Mouse (Mus musculus) neural tube, embryonic 13.5 days (tissue): Measurements from ENCODE around the gene Usp22. TPM values are rescaled to one million over a fixed set of nuclear protein-coding genes. Genes with fewer than 3 reads are reported as not detected.
"Not testable (repeated sequence)": the region's sequence is repeated elsewhere in the genome, so short reads cannot be mapped to it uniquely, and the experiment has no call there.

Experiments
- ATAC-seq: fragments of 200-750 bp; cut with Nextera tagmentation; 2 replicates; pipeline ENCODE4 v1.8.0; 2017; ENCODE audit warnings: low read depth, mild to moderate bottlenecking, moderate TSS enrichment, moderate library complexity
- H3K27ac ChIP-seq: fragments of 300-500 bp; sonication (generic); replicated peaks from 2 replicates; pipeline ENCODE4 v1.5.1; 2015; ENCODE audit warnings: moderate library complexity, mild to moderate bottlenecking, inconsistent platforms
- H3K27me3 ChIP-seq: fragments of 300-500 bp; sonication (generic); 2 replicates; pipeline ENCODE4 v1.6.1; 2015; ENCODE audit warnings: mild to moderate bottlenecking, inconsistent platforms
- H3K36me3 ChIP-seq: fragments of 300-500 bp; sonication (generic); 2 replicates; pipeline ENCODE4 v1.6.1; 2015; ENCODE audit warnings: mild to moderate bottlenecking, inconsistent platforms
- H3K4me1 ChIP-seq: fragments of 300-500 bp; sonication (generic); replicated peaks from 2 replicates; pipeline ENCODE4 v1.6.1; 2015; ENCODE audit warnings: inconsistent platforms
- H3K4me2 ChIP-seq: fragments of 300-500 bp; sonication (generic); 2 replicates; pipeline ENCODE4 v1.6.1; 2015; ENCODE audit warnings: inconsistent platforms, mild to moderate bottlenecking, moderate library complexity
- H3K4me3 ChIP-seq: fragments of 300-500 bp; sonication (generic); 2 replicates; pipeline ENCODE4 v1.5.1; 2015; ENCODE audit warnings: mild to moderate bottlenecking, inconsistent platforms
- H3K9ac ChIP-seq: fragments of 300-500 bp; sonication (generic); 2 replicates; pipeline ENCODE4 v1.6.1; 2015; ENCODE audit warnings: moderate library complexity, mild to moderate bottlenecking, inconsistent platforms
- H3K9me3 ChIP-seq: fragments of 300-500 bp; sonication (generic); 2 replicates; pipeline ENCODE4 v1.6.1; 2016; ENCODE audit warnings: inconsistent platforms
- WGBS: fragments of 180-500 bp; shearing (Covaris S2); methylation state at CpG from one replicate; pipeline ENCODE4 v1.1.7; 2015; 5-methylcytosine and 5-hydroxymethylcytosine counted together
- polyA plus RNA-seq: library from polyadenylated mRNA; unstranded; fragments of >200 nt; fragmentation: Nextera tagmentation; extraction: Ambion mirVana; gene quantifications from 2 replicates; pipeline ENCODE4 v1.2.1, GENCODE M21; 2015

Usp22 gene
- polyA plus RNA-seq, 1 experiment from 2014 or later: 373 TPM

- H3K4me2 ChIP-seq, H3K27me3 ChIP-seq, H3K36me3 ChIP-seq, ATAC-seq, H3K9ac ChIP-seq, H3K27ac ChIP-seq, H3K9me3 ChIP-seq, H3K4me3 ChIP-seq, H3K4me1 ChIP-seq: not testable (repeated sequence)
- WGBS: 88% methylated on average over 4 of the region's 4 CpGs
These were observed 44.2 kb downstream of the Usp22 start for GRCm38 (mm10) chr11:61130646-61131045.

GRCm38 (mm10) chr11:61129305-61129704 lies 45.5 kb downstream of the Usp22 start:
- WGBS: 53% methylated on average over 10 of the region's 10 CpGs
- H3K4me3 ChIP-seq: no peak overlapping the region
- no peak overlapping the region for H3K9ac ChIP-seq
- ATAC-seq: no peak
- no peaks in the 10 kb centered on the region for H3K27me3 ChIP-seq
- H3K4me2 ChIP-seq: no peak overlapping the region
- no peak overlapping the region for H3K27ac ChIP-seq
- H3K4me1 ChIP-seq: no peaks in the 10 kb centered on the region
- H3K9me3 ChIP-seq: no peaks in the 10 kb centered on the region
- H3K36me3 ChIP-seq: no peaks in the 10 kb centered on the region

- Histone ChIP-seq H3K4me1 (no peaks in the 10 kb centered on the region), H3K4me2 (no peak overlapping the region), H3K27ac (no peak overlapping the region), H3K9me3 (no peaks in the 10 kb centered on the region), H3K36me3 (no peaks in the 10 kb centered on the region), H3K4me3 (no peak overlapping the region), H3K27me3 (no peaks in the 10 kb centered on the region), H3K9ac (no peak overlapping the region)
- no peak for ATAC-seq
- WGBS: 93% methylated on average over 8 of the region's 8 CpGs
These were observed 47.3 kb downstream of the Usp22 start for GRCm38 (mm10) chr11:61127421-61128055.

- H3K4me3 ChIP-seq: no peak within 1 kb of the TSS
- no peak for ATAC-seq
- WGBS: 89% methylated on average over 23 of the region's 23 CpGs
- no peaks in the 10 kb centered on the region for H3K27me3 ChIP-seq
- H3K9ac ChIP-seq: no peak within 1 kb of the TSS
- no peak within 1 kb of the TSS for H3K4me2 ChIP-seq
- no peaks in the 10 kb centered on the region for H3K36me3 ChIP-seq
- H3K27ac ChIP-seq: no peak within 1 kb of the TSS
- H3K9me3 ChIP-seq: no peaks in the 10 kb centered on the region
- H3K4me1 ChIP-seq: no peaks in the 10 kb centered on the region
These were observed 48.1 kb downstream of the Usp22 start, which contains the start of gene Tnfrsf13b for GRCm38 (mm10) chr11:61126606-61127355. Gene Tnfrsf13b, plus strand, starts transcription at chr11:61126755.

GRCm38 (mm10) chr11:61125970-61126369 lies 48.9 kb downstream of the Usp22 start:
- Histone ChIP-seq H3K27me3 (no peaks in the 10 kb centered on the region), H3K9me3 (no peaks in the 10 kb centered on the region), H3K27ac (no peak overlapping the region), H3K4me2 (no peak overlapping the region), H3K9ac (no peak overlapping the region), H3K36me3 (no peaks in the 10 kb centered on the region), H3K4me3 (no peak overlapping the region), H3K4me1 (no peaks in the 10 kb centered on the region)
- WGBS: 89% methylated on average over 5 of the region's 5 CpGs
- ATAC-seq: no peak

- Histone ChIP-seq H3K4me3 (no peak overlapping the region), H3K4me2 (no peak overlapping the region), H3K9ac (no peak overlapping the region), H3K27ac (no peak overlapping the region), H3K9me3 (no peaks in the 10 kb centered on the region), H3K36me3 (no peaks in the 10 kb centered on the region), H3K27me3 (no peaks in the 10 kb centered on the region), H3K4me1 (no peaks in the 10 kb centered on the region)
- WGBS: 72% methylated on average over 3 of the region's 3 CpGs
- no peak for ATAC-seq
These were observed 51.0 kb downstream of the Usp22 start for GRCm38 (mm10) chr11:61123886-61124285.

GRCm38 (mm10) chr11:61122769-61123288 lies 52.0 kb downstream of the Usp22 start:
- WGBS: 86% methylated on average over 8 of the region's 8 CpGs
- no peak for ATAC-seq
- no peaks in the 10 kb centered on the region for H3K4me1 ChIP-seq
- no peak overlapping the region for H3K9ac ChIP-seq
- H3K9me3 ChIP-seq: no peaks in the 10 kb centered on the region
- H3K36me3 ChIP-seq: no peaks in the 10 kb centered on the region
- H3K27me3 ChIP-seq: no peaks in the 10 kb centered on the region
- no peak overlapping the region for H3K4me2 ChIP-seq
- H3K4me3 ChIP-seq: no peak overlapping the region
- H3K27ac ChIP-seq: no peak overlapping the region

- Histone ChIP-seq H3K36me3 (no peaks in the 10 kb centered on the region), H3K27ac (no peak overlapping the region), H3K9ac (no peak overlapping the region), H3K9me3 (no peaks in the 10 kb centered on the region), H3K4me2 (no peak overlapping the region), H3K27me3 (no peaks in the 10 kb centered on the region), H3K4me3 (no peak overlapping the region), H3K4me1 (no peaks in the 10 kb centered on the region)
- ATAC-seq: no peak
- 85% methylated on average over 9 of the region's 9 CpGs for WGBS
These were observed 52.5 kb downstream of the Usp22 start for GRCm38 (mm10) chr11:61122283-61122768.

GRCm38 (mm10) chr11:61119996-61120583 lies 54.8 kb downstream of the Usp22 start:
- no peaks in the 10 kb centered on the region for H3K9me3 ChIP-seq
- no peak overlapping the region for H3K9ac ChIP-seq
- H3K27ac ChIP-seq: no peak overlapping the region
- H3K4me3 ChIP-seq: no peak overlapping the region
- no peaks in the 10 kb centered on the region for H3K27me3 ChIP-seq
- H3K4me2 ChIP-seq: no peak overlapping the region
- ATAC-seq: no peak
- no peaks in the 10 kb centered on the region for H3K36me3 ChIP-seq
- WGBS: 86% methylated on average over 3 of the region's 3 CpGs
- H3K4me1 ChIP-seq: no peaks in the 10 kb centered on the region

GRCm38 (mm10) chr11:61116226-61116625 lies 58.6 kb downstream of the Usp22 start:
- no peaks in the 10 kb centered on the region for H3K4me1 ChIP-seq
- no peak overlapping the region for H3K4me2 ChIP-seq
- no peaks in the 10 kb centered on the region for H3K36me3 ChIP-seq
- no peaks in the 10 kb centered on the region for H3K9me3 ChIP-seq
- no peaks in the 10 kb centered on the region for H3K27me3 ChIP-seq
- H3K4me3 ChIP-seq: no peak overlapping the region
- WGBS: 67% methylated on average over 8 of the region's 8 CpGs
- H3K9ac ChIP-seq: no peak overlapping the region
- no peak overlapping the region for H3K27ac ChIP-seq
- no peak for ATAC-seq

GRCm38 (mm10) chr11:61112323-61112995 lies 62.4 kb downstream of the Usp22 start:
- H3K9me3 ChIP-seq: no peaks in the 10 kb centered on the region
- WGBS: 84% methylated on average over 8 of the region's 8 CpGs
- no peak overlapping the region for H3K9ac ChIP-seq

GRCm38 (mm10) chr11:61111472-61111871 lies 63.4 kb downstream of the Usp22 start:
- H3K9me3 ChIP-seq: no peaks in the 10 kb centered on the region
- 90% methylated on average over 4 of the region's 4 CpGs for WGBS
- H3K4me1 ChIP-seq: no peaks in the 10 kb centered on the region
- H3K9ac ChIP-seq: no peak overlapping the region
- no peak overlapping the region for H3K4me2 ChIP-seq
- ATAC-seq: no peak
- no peak overlapping the region for H3K27ac ChIP-seq
- H3K27me3 ChIP-seq: no peaks in the 10 kb centered on the region
- no peaks in the 10 kb centered on the region for H3K36me3 ChIP-seq
- H3K4me3 ChIP-seq: no peak overlapping the region

More at GRCm38 (mm10) chr11:61112323-61112995, 62.4 kb downstream of the Usp22 start:
- no peak overlapping the region for H3K4me2 ChIP-seq
- no peaks in the 10 kb centered on the region for H3K36me3 ChIP-seq
- H3K4me1 ChIP-seq: no peaks in the 10 kb centered on the region
- H3K4me3 ChIP-seq: no peak overlapping the region
- no peak overlapping the region for H3K27ac ChIP-seq
- no peak for ATAC-seq
- H3K27me3 ChIP-seq: no peaks in the 10 kb centered on the region
